Mouse (Mus musculus) G1E (cell line): Measurements from ENCODE around the gene Foxo3. TPM values are rescaled to one million over a fixed set of nuclear protein-coding genes. Genes with fewer than 3 reads are reported as not detected.

ENCODE experiments used
- ATAC-seq: 2 replicates; pipeline ENCODE4 v1.8.0; 2016; ENCODE audit warnings: mild to moderate bottlenecking; ENCODE audit not compliant: insufficient number of reproducible peaks, poor library complexity, low FRiP score, severe bottlenecking; ENCODE audit errors: extremely low read depth
- DNase-seq: peaks from one replicate; pipeline ENCODE4 v3.0.0; 2012; ENCODE audit warnings: low spot score
- H3K27me3 ChIP-seq: 2 replicates; pipeline ENCODE4 v1.6.1; 2012; ENCODE audit warnings: mild to moderate bottlenecking, low read length, inconsistent platforms; ENCODE audit not compliant: insufficient read depth
- H3K36me3 ChIP-seq: replicated peaks from 2 replicates; pipeline ENCODE3; 2012; ENCODE audit warnings: mild to moderate bottlenecking, inconsistent platforms
- H3K4me1 ChIP-seq: 2 replicates; pipeline ENCODE4 v1.6.1; 2012; ENCODE audit warnings: low read depth, low read length, inconsistent platforms, mixed read lengths; ENCODE audit not compliant: insufficient read depth
- H3K4me3 ChIP-seq: 2 replicates; pipeline ENCODE4 v1.5.1; 2012; ENCODE audit warnings: low read depth, mild to moderate bottlenecking, inconsistent platforms, low read length, moderate library complexity, mixed read lengths
- H3K9me3 ChIP-seq: replicated peaks from 2 replicates; pipeline ENCODE4 v1.6.1; 2012; ENCODE audit warnings: inconsistent platforms
- CTCF ChIP-seq: IDR thresholded peaks from 2 replicates; pipeline ENCODE4 v1.5.1; 2012; ENCODE audit warnings: low read depth, low read length, inconsistent platforms, mixed read lengths
- GATA1 ChIP-seq: IDR thresholded peaks from 2 replicates; pipeline ENCODE4 v1.6.1; 2012; ENCODE audit warnings: borderline replicate concordance, low read length, inconsistent platforms, mixed read lengths
- GATA2 ChIP-seq: IDR thresholded peaks from 2 replicates; pipeline ENCODE4 v1.6.1; 2012; ENCODE audit warnings: low read depth, low read length, inconsistent platforms, borderline replicate concordance
- POLR2AphosphoS5 ChIP-seq: IDR thresholded peaks from 2 replicates; pipeline ENCODE4 v1.6.1; 2012; ENCODE audit warnings: low read depth, low read length, inconsistent platforms; ENCODE audit not compliant: insufficient replicate concordance
- TAL1 ChIP-seq: conservative IDR thresholded peaks from 2 replicates; pipeline ENCODE4 v1.6.1; 2012; ENCODE audit warnings: low read depth, low read length, inconsistent platforms, mixed read lengths
- polyA plus RNA-seq: library from polyadenylated mRNA; stranded (reverse); fragments of >175 nt; gene quantifications from 2 replicates; pipeline ENCODE4 v1.2.3, GENCODE M21; 2012
- total RNA-seq, 2 experiments: library from RNA; stranded (forward) in 1 of 2; stranded (reverse) in 1 of 2; fragments of 200-1000 nt in 1 of 2; fragments of >200 nt in 1 of 2; fragmentation: Nextera tagmentation in 1 of 2; gene quantifications; 2 replicates each; pipeline ENCODE4 v1.2.3; 2014 to 2017

The Foxo3 gene
- total and polyA plus RNA-seq, 3 experiments = 45.5 to 98.4 (median 59.2) TPM

GRCm38 (mm10) chr10:42295028-42295427, 18.5 kb upstream of the Foxo3 start:
- TF ChIP-seq GATA2 = no peak
- TF ChIP-seq CTCF = no peak
- TF ChIP-seq GATA1 = no peak
- no peak for TF ChIP-seq POLR2AphosphoS5
- no peak for TF ChIP-seq TAL1
- no peaks in the 10 kb centered on the region for H3K36me3 ChIP-seq
- ATAC-seq = no peak
- no peak for DNase-seq
- H3K4me1 ChIP-seq = peaks cover 30% of the 10 kb centered on the region
- no peak overlapping the region for H3K4me3 ChIP-seq
- no peaks in the 10 kb centered on the region for H3K9me3 ChIP-seq
- peaks cover 11% of the 10 kb centered on the region; the same call in 1 of the 2 replicates for H3K27me3 ChIP-seq

GRCm38 (mm10) chr10:42294392-42294791, 17.8 kb upstream of the Foxo3 start:
- peaks cover 25% of the 10 kb centered on the region for H3K4me1 ChIP-seq
- no peak for TF ChIP-seq GATA1
- TF ChIP-seq CTCF = no peak
- TF ChIP-seq TAL1 = no peak
- no peak for TF ChIP-seq POLR2AphosphoS5
- TF ChIP-seq GATA2 = no peak
- peaks cover 16% of the 10 kb centered on the region for H3K27me3 ChIP-seq
- ATAC-seq (no peak), DNase-seq (no peak)
- no peaks in the 10 kb centered on the region for H3K9me3 ChIP-seq
- H3K36me3 ChIP-seq = no peaks in the 10 kb centered on the region
- no peak overlapping the region for H3K4me3 ChIP-seq

GRCm38 (mm10) chr10:42293877-42294276, 17.3 kb upstream of the Foxo3 start:
- no peaks in the 10 kb centered on the region for H3K9me3 ChIP-seq
- H3K4me3 ChIP-seq = no peak overlapping the region
- peaks cover 22% of the 10 kb centered on the region for H3K4me1 ChIP-seq
- peaks cover 16% of the 10 kb centered on the region for H3K27me3 ChIP-seq
- no peak for DNase-seq
- ATAC-seq = no peak
- TF ChIP-seq POLR2AphosphoS5 = no peak
- no peaks in the 10 kb centered on the region for H3K36me3 ChIP-seq

GRCm38 (mm10) chr10:42291360-42291759, 14.8 kb upstream of the Foxo3 start:
- Histone ChIP-seq H3K27me3 (peaks cover 16% of the 10 kb centered on the region), H3K9me3 (peaks cover 3% of the 10 kb centered on the region), H3K36me3 (no peaks in the 10 kb centered on the region), H3K4me3 (no peak overlapping the region), H3K4me1 (peaks cover 20% of the 10 kb centered on the region)
- DNase-seq = no peak
- TF ChIP-seq TAL1 (no peak), GATA2 (no peak), POLR2AphosphoS5 (no peak), GATA1 (no peak), CTCF (peak; percentile 71; the same call in 1 of the 2 replicates)
- no peak; the same call in 1 of the 2 replicates for ATAC-seq

DNA sequence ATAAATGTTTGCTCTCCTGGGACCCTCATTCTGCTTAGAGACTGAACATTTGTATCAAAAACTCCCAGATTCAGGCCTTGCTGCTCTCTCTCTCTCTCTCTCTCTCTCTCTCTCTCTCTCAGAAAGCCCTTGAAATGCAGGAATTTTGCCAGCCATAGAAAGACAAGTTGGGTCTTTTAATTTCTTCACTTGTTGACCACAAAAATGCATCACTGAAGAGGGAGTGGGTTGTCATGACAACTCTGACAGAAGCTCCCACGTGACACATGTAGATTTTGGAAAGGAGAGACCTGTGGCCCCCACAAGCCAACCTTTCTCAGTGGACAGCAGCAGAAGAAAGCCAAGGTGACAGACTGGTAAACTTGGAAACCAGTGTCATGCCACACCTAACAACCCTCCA, 11.1 kb upstream of the Foxo3 start:
- no peak for DNase-seq
- H3K4me1 ChIP-seq = no peaks in the 10 kb centered on the region

GRCm38 (mm10) chr10:42278307-42278850, 1.8 kb upstream of the Foxo3 start:
- ATAC-seq = no peak
- H3K36me3 ChIP-seq = peaks cover 19% of the 10 kb centered on the region
- H3K4me3 ChIP-seq = peak overlapping the region; percentile 89
- peaks cover 3% of the 10 kb centered on the region; the same call in 1 of the 2 replicates for H3K27me3 ChIP-seq
- no peak for TF ChIP-seq GATA1
- no peak for TF ChIP-seq TAL1
- TF ChIP-seq POLR2AphosphoS5 = no peak
- TF ChIP-seq CTCF = no peak
- TF ChIP-seq GATA2 = no peak
- DNase-seq = no peak
- peaks cover 12% of the 10 kb centered on the region for H3K9me3 ChIP-seq
- peaks cover 36% of the 10 kb centered on the region for H3K4me1 ChIP-seq

More for the DNA sequence above, 11.1 kb upstream of the Foxo3 start:
- no peak for TF ChIP-seq CTCF
- TF ChIP-seq TAL1 = no peak
- TF ChIP-seq GATA1 = no peak
- no peak for TF ChIP-seq POLR2AphosphoS5
- TF ChIP-seq GATA2 = no peak
- Histone ChIP-seq H3K27me3 (peaks cover 7% of the 10 kb centered on the region), H3K9me3 (peaks cover 14% of the 10 kb centered on the region), H3K4me3 (no peak overlapping the region), H3K36me3 (no peaks in the 10 kb centered on the region)
- no peak for ATAC-seq
